ENCODE assay signal across 17 mouse cellular contexts in genomic region chr9:102355726-102356125, GRCm38 (mm10).
"Had no signal": no experiment of that assay in that cellular context is flagged by ENCODE, and none has a peak within 500 bp of the region (broad histone marks: within the 10 kb centered on the region; RNA-seq: fewer than 3 reads in every experiment).

No protein-coding gene starts in this region.

- ATAC-seq: intestine, postnatal 0 days; liver, embryonic 12.5 days had no signal

- H3K9me3 ChIP-seq: limb, embryonic 13.5 days; liver, embryonic 12.5 days; midbrain, embryonic 12.5 days; neural tube, embryonic 15.5 days had no signal

- H3K4me3 ChIP-seq: limb, embryonic 13.5 days; liver, embryonic 12.5 days; midbrain, embryonic 12.5 days; myocyte; neural tube, embryonic 15.5 days had no signal

- H3K36me3 ChIP-seq: limb, embryonic 13.5 days; liver, embryonic 12.5 days; midbrain, embryonic 12.5 days; neural tube, embryonic 15.5 days had no signal

- DNase-seq: kidney, adult 8-10 months; kidney, postnatal 25 days; layer of hippocampus, adult 9-11 months; layer of hippocampus, postnatal 36 days; lung, embryonic 14.5 days; lung, postnatal 10 days; lung, postnatal 4 days; right cerebral cortex, adult 18-20 months; right cerebral cortex, postnatal 25 days; thymus, adult 2 months; thymus, postnatal 36 days had no signal

- H3K4me2 ChIP-seq: limb, embryonic 13.5 days; liver, embryonic 12.5 days; lung, embryonic 14.5 days; midbrain, embryonic 12.5 days; neural tube, embryonic 15.5 days had no signal

- H3K27ac ChIP-seq: limb, embryonic 13.5 days; liver, embryonic 12.5 days; midbrain, embryonic 12.5 days; neural tube, embryonic 15.5 days had no signal

- H3K9ac ChIP-seq: limb, embryonic 13.5 days; liver, embryonic 12.5 days; lung, embryonic 14.5 days; midbrain, embryonic 12.5 days; neural tube, embryonic 15.5 days had no signal
